Mouse (Mus musculus): ENCODE results near the gene Wdtc1.

DNA sequence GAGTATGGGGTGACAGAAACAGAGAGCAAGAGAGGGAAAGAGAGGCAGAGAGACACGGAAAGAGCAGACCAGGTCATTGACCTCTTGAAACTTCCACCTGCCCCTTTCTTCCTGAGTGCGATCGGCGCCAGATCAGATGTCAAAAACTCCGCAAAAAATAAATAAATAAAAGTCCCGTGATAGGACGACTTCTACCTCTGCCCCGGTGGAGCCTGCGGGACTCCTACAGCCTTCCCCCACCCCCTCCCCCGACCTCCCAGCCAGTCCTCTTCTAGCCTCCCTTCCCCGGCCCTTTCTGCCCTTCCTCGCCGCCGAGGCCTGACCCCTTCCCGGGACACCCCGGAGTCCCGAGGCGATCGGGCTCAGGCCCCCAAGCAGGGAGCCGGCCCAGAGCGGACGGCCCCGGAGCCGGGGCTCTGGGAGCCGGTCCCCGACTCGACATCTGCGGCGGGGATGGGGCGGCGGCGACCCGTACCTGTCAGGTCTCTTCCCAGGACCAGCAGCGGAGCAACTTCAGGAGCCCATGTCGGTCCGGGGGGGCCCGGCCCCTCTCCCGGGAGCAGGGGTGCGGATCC lies 14.7 kb downstream of the Wdtc1 start:
- TF ChIP-seq CTCF (IDR thresholded peaks at IDR 0.05; ENCODE audit: borderline replicate concordance, insufficient read depth, low read length) (no peak), POLR2A (IDR thresholded peaks at IDR 0.05; ENCODE audit: low read depth, low read length) (no peak)
